Mouse (Mus musculus): ENCODE measurements around the gene Arvcf. TPM values are rescaled to one million over a fixed set of nuclear protein-coding genes. Genes with fewer than 3 reads are reported as not detected.

Arvcf gene
- total RNA-seq, 1 experiment, result 48.0 TPM

DNA sequence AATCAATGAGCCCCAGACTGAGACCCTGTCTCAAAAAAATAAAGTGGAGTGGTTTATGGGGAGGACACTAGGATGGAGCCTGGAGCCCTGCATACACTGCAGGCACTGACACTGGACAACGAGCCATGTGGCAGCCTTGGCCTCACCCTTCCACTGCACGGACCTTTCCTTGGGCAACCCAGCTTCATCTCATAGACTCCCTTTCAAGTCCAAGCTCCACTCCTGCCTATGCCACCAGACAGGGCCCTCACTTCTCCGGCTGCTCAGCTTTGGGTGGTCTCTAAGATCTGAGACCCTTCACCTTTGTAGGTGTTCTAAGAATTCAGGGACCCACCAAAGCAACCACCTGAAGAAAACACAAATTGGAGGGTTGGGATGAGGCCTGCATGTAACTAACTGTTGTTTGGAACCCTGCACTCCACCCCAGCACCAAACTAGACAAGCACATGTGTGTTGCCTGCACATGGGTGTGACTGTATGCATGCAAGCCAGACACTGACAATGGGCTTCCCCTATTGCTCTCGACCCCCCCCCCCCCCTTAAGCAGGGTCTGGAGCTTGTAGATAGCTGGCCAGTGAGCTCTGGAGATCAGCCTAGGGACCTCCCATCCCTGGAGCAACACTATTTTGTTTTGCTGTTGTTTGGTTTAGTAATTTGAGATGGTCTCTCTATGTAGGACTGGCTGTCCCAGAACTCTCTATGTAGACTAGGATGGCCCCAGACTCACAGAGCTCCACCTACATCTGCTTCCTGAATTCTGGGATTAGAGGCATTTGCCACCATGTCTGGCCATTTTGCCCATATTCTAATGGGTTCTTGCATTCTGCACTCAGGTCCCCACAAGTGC lies 71.0 kb downstream of the Arvcf start:
- DNase-seq (ENCODE audit: low read depth, low spot score), result no peak
- no peak overlapping the region for H3K9ac ChIP-seq (ENCODE audit: insufficient read depth, low read depth, low read length, poor library complexity, severe bottlenecking)
- H3K36me3 ChIP-seq (ENCODE audit: control insufficient read depth, insufficient read depth, low read length, poor library complexity, severe bottlenecking), result no peaks in the 10 kb centered on the region
- no peaks in the 10 kb centered on the region for H3K9me3 ChIP-seq (ENCODE audit: control insufficient read depth, insufficient read depth, low read depth, low read length)
- no peak overlapping the region for H3K27ac ChIP-seq (ENCODE audit: insufficient read depth, low read depth, low read length, poor library complexity, severe bottlenecking)
- H3K4me1 ChIP-seq (ENCODE audit: control insufficient read depth in 2 of 2, insufficient read depth in 2 of 2, low read length in 2 of 2, poor library complexity in 1 of 2), result peaks cover 0 to 3% of the 10 kb centered on the region in 2 experiments; a peak in 2 of 4 replicates
- no peak overlapping the region for H3K4me3 ChIP-seq (ENCODE audit: insufficient read depth in 1 of 2, low read depth in 1 of 2, low read length in 2 of 2, poor library complexity in 1 of 2, severe bottlenecking in 1 of 2)
- in situ Hi-C loops (cut with MboI; ENCODE audit: low sequenced_read_pairs in 2 of 2, unreplicated experiment in 2 of 2), result no loop called here
- TF ChIP-seq ZNF384 (IDR thresholded peaks at IDR 0.05; ENCODE audit: low read depth, low read length) (no peak), ZC3H11A (IDR thresholded peaks at IDR 0.05; ENCODE audit: borderline replicate concordance, low read depth, low read length) (no peak), MAFK (IDR thresholded peaks at IDR 0.05; ENCODE audit: insufficient read depth, low read depth, low read length) (no peak), CHD2 (IDR thresholded peaks at IDR 0.05; ENCODE audit: low read depth, low read length) (no peak), HCFC1 (IDR thresholded peaks at IDR 0.05; ENCODE audit: borderline replicate concordance, insufficient read depth, low read length) (no peak)

DNA sequence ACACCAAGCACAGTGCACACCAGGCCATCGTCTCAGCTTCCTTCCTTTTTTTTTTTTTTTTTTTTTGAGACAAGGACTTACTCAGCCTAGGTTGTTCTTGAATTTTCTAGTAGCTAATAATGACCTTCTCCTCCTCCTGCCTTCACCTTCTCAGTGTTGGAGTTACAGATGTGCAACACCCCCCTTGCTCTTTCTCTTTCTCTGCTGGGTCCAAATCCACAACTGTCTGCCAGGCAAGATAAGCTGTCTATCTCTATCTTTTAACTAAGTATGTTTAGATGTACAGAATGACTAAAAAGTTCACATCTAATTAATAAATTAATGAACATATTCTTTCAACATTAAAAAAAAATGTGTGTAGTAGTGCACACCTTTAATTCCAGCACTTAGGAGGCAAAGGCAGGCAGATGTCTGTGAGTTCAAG lies 71.6 kb downstream of the Arvcf start:
- H3K36me3 ChIP-seq (ENCODE audit: control insufficient read depth, insufficient read depth, low read length, poor library complexity, severe bottlenecking), result no peaks in the 10 kb centered on the region
- no peak for DNase-seq (ENCODE audit: low read depth, low spot score)
- no peak overlapping the region for H3K9ac ChIP-seq (ENCODE audit: insufficient read depth, low read depth, low read length, poor library complexity, severe bottlenecking)
- peaks cover 0 to 3% of the 10 kb centered on the region in 2 experiments; a peak in 2 of 4 replicates for H3K4me1 ChIP-seq (ENCODE audit: control insufficient read depth in 2 of 2, insufficient read depth in 2 of 2, low read length in 2 of 2, poor library complexity in 1 of 2)
- TF ChIP-seq MAFK (IDR thresholded peaks at IDR 0.05; ENCODE audit: insufficient read depth, low read depth, low read length) (no peak), HCFC1 (IDR thresholded peaks at IDR 0.05; ENCODE audit: borderline replicate concordance, insufficient read depth, low read length) (no peak), CHD2 (IDR thresholded peaks at IDR 0.05; ENCODE audit: low read depth, low read length) (no peak), ZC3H11A (IDR thresholded peaks at IDR 0.05; ENCODE audit: borderline replicate concordance, low read depth, low read length) (no peak), ZNF384 (IDR thresholded peaks at IDR 0.05; ENCODE audit: low read depth, low read length) (no peak)
- no peak overlapping the region for H3K27ac ChIP-seq (ENCODE audit: insufficient read depth, low read depth, low read length, poor library complexity, severe bottlenecking)
- H3K9me3 ChIP-seq (ENCODE audit: control insufficient read depth, insufficient read depth, low read depth, low read length), result no peaks in the 10 kb centered on the region
- H3K4me3 ChIP-seq (ENCODE audit: insufficient read depth in 1 of 2, low read depth in 1 of 2, low read length in 2 of 2, poor library complexity in 1 of 2, severe bottlenecking in 1 of 2), result no peak overlapping the region
- in situ Hi-C loops (cut with MboI; ENCODE audit: low sequenced_read_pairs in 2 of 2, unreplicated experiment in 2 of 2), result no loop called here

DNA sequence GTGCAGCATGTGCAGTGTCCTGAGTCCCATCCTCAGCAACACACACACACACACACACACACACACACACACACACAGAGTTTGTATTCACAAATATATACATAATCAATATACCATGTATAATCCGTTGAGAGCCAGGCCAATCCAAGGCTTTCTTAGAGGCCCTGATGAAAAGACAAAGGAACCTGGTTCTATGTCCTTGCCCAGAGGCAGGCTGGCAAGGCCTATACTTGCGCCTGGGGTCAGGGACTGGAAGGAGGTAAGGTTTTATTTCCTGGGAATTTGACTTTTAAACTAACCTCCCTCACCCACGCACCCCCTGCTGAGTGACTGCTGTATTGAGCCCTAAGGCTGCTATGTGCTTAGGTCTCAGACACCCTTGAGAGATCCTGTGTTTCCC lies 72.6 kb downstream of the Arvcf start:
- no peak for DNase-seq (ENCODE audit: low read depth, low spot score)
- Histone ChIP-seq H3K27ac (ENCODE audit: insufficient read depth, low read depth, low read length, poor library complexity, severe bottlenecking) (no peak overlapping the region), H3K9me3 (ENCODE audit: control insufficient read depth, insufficient read depth, low read depth, low read length) (no peaks in the 10 kb centered on the region), H3K9ac (ENCODE audit: insufficient read depth, low read depth, low read length, poor library complexity, severe bottlenecking) (no peak overlapping the region), H3K4me1 (ENCODE audit: control insufficient read depth in 2 of 2, insufficient read depth in 2 of 2, low read length in 2 of 2, poor library complexity in 1 of 2) (peaks cover 0 to 6% of the 10 kb centered on the region in 2 experiments; a peak in 2 of 4 replicates), H3K4me3 (ENCODE audit: insufficient read depth in 1 of 2, low read depth in 1 of 2, low read length in 2 of 2, poor library complexity in 1 of 2, severe bottlenecking in 1 of 2) (no peak overlapping the region), H3K36me3 (ENCODE audit: control insufficient read depth, insufficient read depth, low read length, poor library complexity, severe bottlenecking) (no peaks in the 10 kb centered on the region)
- in situ Hi-C loops (cut with MboI; ENCODE audit: low sequenced_read_pairs in 2 of 2, unreplicated experiment in 2 of 2), result no loop called here
- TF ChIP-seq ZNF384 (IDR thresholded peaks at IDR 0.05; ENCODE audit: low read depth, low read length), result no peak

DNA sequence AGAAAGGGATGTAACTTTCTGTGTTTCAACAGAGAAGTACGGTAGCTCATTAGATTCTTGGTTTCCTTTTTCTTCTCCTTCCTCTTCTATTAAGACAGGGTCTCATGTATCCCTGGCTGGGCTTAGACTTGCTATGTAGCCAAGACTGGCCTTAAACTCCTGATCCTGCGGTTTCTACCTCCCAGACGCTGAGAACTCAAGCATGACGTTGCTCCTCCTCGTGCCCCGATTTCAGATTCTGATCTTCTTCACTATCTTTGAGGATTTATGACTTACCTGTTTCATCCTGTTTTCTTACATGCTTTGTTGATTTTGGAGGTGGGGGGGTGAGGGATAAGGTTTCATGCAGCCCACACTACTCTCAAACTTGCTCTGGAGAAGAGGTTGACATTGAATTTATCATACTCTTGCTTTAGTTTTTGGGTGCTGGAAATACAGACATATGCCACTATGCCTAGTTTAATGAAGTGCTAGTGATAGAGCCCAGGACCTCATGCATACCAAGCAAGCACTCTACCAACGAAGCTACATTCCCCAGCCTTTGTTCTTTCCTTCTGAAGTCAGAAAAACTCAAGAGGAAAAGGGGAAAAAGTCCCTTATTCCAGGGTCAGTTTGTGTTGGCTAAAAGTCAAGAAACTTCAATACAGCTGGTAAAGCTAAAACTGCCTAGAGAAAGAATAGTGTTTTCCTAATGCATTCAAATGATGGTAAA lies 75.4 kb downstream of the Arvcf start:
- peaks cover 0 to 12% of the 10 kb centered on the region in 2 experiments; a peak in 3 of 4 replicates for H3K4me1 ChIP-seq (ENCODE audit: control insufficient read depth in 2 of 2, insufficient read depth in 2 of 2, low read length in 2 of 2, poor library complexity in 1 of 2)
- in situ Hi-C loops (cut with MboI; ENCODE audit: low sequenced_read_pairs in 2 of 2, unreplicated experiment in 2 of 2), result no loop called here
- no peak overlapping the region for H3K4me3 ChIP-seq (ENCODE audit: insufficient read depth in 1 of 2, low read depth in 1 of 2, low read length in 2 of 2, poor library complexity in 1 of 2, severe bottlenecking in 1 of 2)
- H3K36me3 ChIP-seq (ENCODE audit: control insufficient read depth, insufficient read depth, low read length, poor library complexity, severe bottlenecking), result no peaks in the 10 kb centered on the region
- H3K9me3 ChIP-seq (ENCODE audit: control insufficient read depth, insufficient read depth, low read depth, low read length), result no peaks in the 10 kb centered on the region
- no peak overlapping the region for H3K9ac ChIP-seq (ENCODE audit: insufficient read depth, low read depth, low read length, poor library complexity, severe bottlenecking)
- no peak for DNase-seq (ENCODE audit: low read depth, low spot score)
- TF ChIP-seq CHD2 (IDR thresholded peaks at IDR 0.05; ENCODE audit: low read depth, low read length), result no peak
- no peak overlapping the region for H3K27ac ChIP-seq (ENCODE audit: insufficient read depth, low read depth, low read length, poor library complexity, severe bottlenecking)
